Mouse (Mus musculus) limb, embryonic 10.5 days (tissue): Measurements from ENCODE around the gene Arhgef26. TPM values are rescaled to one million over a fixed set of nuclear protein-coding genes. Genes with fewer than 3 reads are reported as not detected.

ENCODE experiments used
- DNase-seq: peaks from one replicate; pipeline ENCODE4 v3.0.0-alpha.2; 2017; ENCODE audit warnings: low spot score
- H3K27ac ChIP-seq: fragments of 300-500 bp; sonication (generic); 2 replicates; pipeline ENCODE4 v1.5.1; 2016; ENCODE audit warnings: mild to moderate bottlenecking
- H3K27me3 ChIP-seq: fragments of 300-500 bp; sonication (generic); 2 replicates; pipeline ENCODE4 v1.6.1; 2016; ENCODE audit warnings: low read depth, mild to moderate bottlenecking; ENCODE audit not compliant: poor library complexity, severe bottlenecking
- H3K36me3 ChIP-seq: fragments of 300-500 bp; sonication (generic); 2 replicates; pipeline ENCODE4 v1.6.1; 2016; ENCODE audit warnings: mild to moderate bottlenecking, moderate library complexity
- H3K4me1 ChIP-seq: fragments of 300-500 bp; sonication (generic); 2 replicates; pipeline ENCODE4 v1.6.1; 2016
- H3K4me3 ChIP-seq: fragments of 300-500 bp; sonication (generic); 2 replicates; pipeline ENCODE4 v1.5.1; 2016; ENCODE audit warnings: mild to moderate bottlenecking, moderate library complexity
- H3K9me3 ChIP-seq: fragments of 300-500 bp; sonication (generic); replicated peaks from 2 replicates; pipeline ENCODE4 v1.6.1; 2016; ENCODE audit warnings: mild to moderate bottlenecking
- WGBS: fragments of 180-500 bp; shearing (Covaris S2); methylation state at CpG from one replicate; pipeline ENCODE4 v1.1.7; 2016; 5-methylcytosine and 5-hydroxymethylcytosine counted together
- polyA plus RNA-seq: library from polyadenylated mRNA; unstranded; fragments of >200 nt; fragmentation: Nextera tagmentation; extraction: Ambion mirVana; gene quantifications from 2 replicates; pipeline ENCODE4 v1.2.1, GENCODE M21; 2016

The Arhgef26 gene
- polyA plus RNA-seq, 1 experiment from 2014 or later = 4.9 TPM

- Histone ChIP-seq H3K27ac (no peak overlapping the region), H3K4me1 (no peaks in the 10 kb centered on the region), H3K4me3 (no peak overlapping the region), H3K27me3 (no peaks in the 10 kb centered on the region), H3K36me3 (peaks cover 95% of the 10 kb centered on the region), H3K9me3 (no peaks in the 10 kb centered on the region)
- WGBS = 97% methylated on average over 2 of the region's 2 CpGs
- no peak for DNase-seq
These were observed 146.2 kb downstream of the Arhgef26 start for GRCm38 (mm10) chr3:62484340-62484739.

- Histone ChIP-seq H3K9me3 (no peaks in the 10 kb centered on the region), H3K4me1 (no peaks in the 10 kb centered on the region), H3K27ac (no peak overlapping the region), H3K27me3 (no peaks in the 10 kb centered on the region), H3K36me3 (peaks cover 96% of the 10 kb centered on the region), H3K4me3 (no peak overlapping the region)
- 92% methylated on average over 6 of the region's 6 CpGs for WGBS
- DNase-seq = no peak
These were observed 154.4 kb downstream of the Arhgef26 start for GRCm38 (mm10) chr3:62492568-62492967.

- H3K4me1 ChIP-seq = no peaks in the 10 kb centered on the region
- peaks cover 72% of the 10 kb centered on the region for H3K36me3 ChIP-seq
- H3K4me3 ChIP-seq = no peak overlapping the region
- H3K9me3 ChIP-seq = no peaks in the 10 kb centered on the region
- H3K27ac ChIP-seq = no peak overlapping the region
- 91% methylated on average over 4 of the region's 4 CpGs for WGBS
- no peaks in the 10 kb centered on the region for H3K27me3 ChIP-seq
- no peak for DNase-seq
These were observed 161.2 kb downstream of the Arhgef26 start for GRCm38 (mm10) chr3:62499327-62499726.

GRCm38 (mm10) chr3:62505166-62505900 lies 167.2 kb downstream of the Arhgef26 start:
- Histone ChIP-seq H3K4me1 (peaks cover 8% of the 10 kb centered on the region), H3K9me3 (no peaks in the 10 kb centered on the region), H3K36me3 (peaks cover 19% of the 10 kb centered on the region), H3K27me3 (peaks cover 4% of the 10 kb centered on the region; the same call in 1 of the 2 replicates), H3K4me3 (peak overlapping the region; percentile 90), H3K27ac (no peak overlapping the region)
- WGBS = 83% methylated on average over 5 of the region's 5 CpGs
- no peak for DNase-seq

- H3K9me3 ChIP-seq = no peaks in the 10 kb centered on the region
- H3K4me3 ChIP-seq = peak within 1 kb of the TSS; percentile 90
- DNase-seq = peak; percentile 98
- H3K4me1 ChIP-seq = peaks cover 8% of the 10 kb centered on the region
- under 1% methylated on average over 62 of the region's 66 CpGs for WGBS
- H3K27me3 ChIP-seq = peaks cover 4% of the 10 kb centered on the region; the same call in 1 of the 2 replicates
- peak within 1 kb of the TSS; percentile 97 for H3K27ac ChIP-seq
- peaks cover 6% of the 10 kb centered on the region for H3K36me3 ChIP-seq
These were observed 168.5 kb downstream of the Arhgef26 start, which contains the start of gene Dhx36 for GRCm38 (mm10) chr3:62506488-62507205. Dhx36 (minus strand) TSS chr3:62507004.

- H3K36me3 ChIP-seq = 0 out of 2 replicates have a peak, but pooled peaks cover under 1% of the 10 kb centered on the region
- H3K4me3 ChIP-seq = peak overlapping the region; percentile 90
- H3K27me3 ChIP-seq = peaks cover 4% of the 10 kb centered on the region; the same call in 1 of the 2 replicates
- 44% methylated on average over 5 of the region's 5 CpGs for WGBS
- H3K9me3 ChIP-seq = no peaks in the 10 kb centered on the region
- H3K27ac ChIP-seq = peak overlapping the region; percentile 97
- H3K4me1 ChIP-seq = peaks cover 8% of the 10 kb centered on the region
- DNase-seq = no peak
These were observed 169.1 kb downstream of the Arhgef26 start for GRCm38 (mm10) chr3:62507206-62507647.

Other genes with a start within 250 kb of the Arhgef26 start
- 30.7 and 37.3 TPM in 2 replicates for gene Dhx36, start 168.7 kb downstream of the Arhgef26 start, polyA plus RNA-seq